In the genomic region with DNA sequence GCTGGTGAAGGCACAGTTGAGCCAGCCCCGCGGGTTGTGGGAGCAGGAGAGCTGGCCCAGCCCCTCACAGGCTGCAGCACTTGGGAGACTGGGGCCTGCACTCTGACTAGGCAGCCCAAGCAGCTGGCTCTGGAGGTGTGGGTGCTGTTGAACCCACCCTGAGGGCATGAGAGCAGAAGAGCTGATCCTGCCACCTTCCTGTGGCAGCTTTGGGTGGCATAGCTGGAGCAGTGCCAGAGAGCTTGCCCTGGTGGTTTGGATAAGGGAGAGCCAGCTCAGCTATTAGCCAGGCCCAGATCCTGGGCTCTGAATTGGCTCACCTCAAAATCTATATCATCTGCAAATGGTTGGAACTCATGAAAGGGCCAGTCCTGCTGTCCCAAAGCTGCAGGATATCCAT, we compare ENCODE assay signal across 16 mouse cellular contexts. TPM values are rescaled to one million over a fixed set of nuclear protein-coding genes. Genes with fewer than 3 reads are reported as not detected.
DNase-seq lines count a peak whose midpoint lies in the region; ATAC-seq lines count a peak whose summit lies in the region.
"Had no signal": no experiment of that assay in that cellular context is flagged by ENCODE, and none has a peak within 500 bp of the region (broad histone marks: within the 10 kb centered on the region; RNA-seq: fewer than 3 reads in every experiment).

No protein-coding gene starts in this region.

- ATAC-seq in kidney, embryonic 16.5 days (ENCODE audit: low FRiP score, low TSS enrichment): no peak
- peak; percentile 80 for ATAC-seq in erythroblast, adult 5-6 weeks (replicated peaks; ENCODE audit: low FRiP score, poor library complexity, severe bottlenecking)
- ATAC-seq: activated CD4-positive, CD25-positive, alpha-beta regulatory T cell, adult 4 months; intestine, embryonic 15.5 days had no signal

- no peak overlapping the region for H3K9ac ChIP-seq in kidney, embryonic 16.5 days (replicated peaks; ENCODE audit: low read length)
- H3K9ac ChIP-seq: embryonic facial prominence, embryonic 12.5 days; forebrain, embryonic 12.5 days; intestine, embryonic 15.5 days; neural tube, embryonic 13.5 days had no signal

- H3K27me3 ChIP-seq in kidney, embryonic 16.5 days (ENCODE audit: insufficient read depth, low read length): no peaks in the 10 kb centered on the region
- H3K27me3 ChIP-seq: embryonic facial prominence, embryonic 12.5 days; intestine, embryonic 15.5 days had no signal

- H3K9me3 ChIP-seq in kidney, embryonic 16.5 days (ENCODE audit: low read length): no peaks in the 10 kb centered on the region
- H3K9me3 ChIP-seq: embryonic facial prominence, embryonic 12.5 days; forebrain, embryonic 12.5 days; intestine, embryonic 15.5 days; limb, embryonic 10.5 days; neural tube, embryonic 13.5 days had no signal

- H3K36me3 ChIP-seq in kidney, embryonic 16.5 days (ENCODE audit: insufficient read depth, low read length): no peaks in the 10 kb centered on the region
- H3K36me3 ChIP-seq: embryonic facial prominence, embryonic 12.5 days; forebrain, embryonic 12.5 days; intestine, embryonic 15.5 days; limb, embryonic 10.5 days; neural tube, embryonic 13.5 days had no signal

- H3K4me3 ChIP-seq in kidney, embryonic 16.5 days (ENCODE audit: low read length): no peak overlapping the region
- H3K4me3 ChIP-seq: embryonic facial prominence, embryonic 12.5 days; forebrain, embryonic 12.5 days; intestine, embryonic 15.5 days; limb, embryonic 10.5 days; neural tube, embryonic 13.5 days had no signal

- H3K4me1 ChIP-seq in kidney, embryonic 16.5 days (ENCODE audit: insufficient read depth, low read length): peaks cover 9% of the 10 kb centered on the region; the same call in 1 of the 2 replicates
- H3K4me1 ChIP-seq: embryonic facial prominence, embryonic 12.5 days; intestine, embryonic 15.5 days had no signal

- no peak overlapping the region for H3K4me2 ChIP-seq in kidney, embryonic 16.5 days (replicated peaks; ENCODE audit: low read depth, low read length)
- H3K4me2 ChIP-seq: embryonic facial prominence, embryonic 12.5 days; forebrain, embryonic 12.5 days; intestine, embryonic 15.5 days; neural tube, embryonic 13.5 days had no signal

- 61% methylated on average over 2 of the region's 2 CpGs for whole genome bisulfite sequencing in kidney, embryonic 16.5 days

- peak; percentile 50 for DNase-seq in kidney, adult 9 months
- peak; percentile 72 for DNase-seq in adrenal gland, postnatal 10 days
- DNase-seq in skeletal muscle tissue, adult 2 months (ENCODE audit: low read depth, low spot score): peak; percentile 25
- no peak for DNase-seq in thymus, adult 18-20 months
- no peak for DNase-seq in right cerebral cortex, postnatal 36 days (ENCODE audit: low spot score in 2 of 2)
- DNase-seq: heart, adult 11 months; heart, postnatal 36 days; lung, adult 2 months had no signal

- no peak overlapping the region for H3K27ac ChIP-seq in kidney, embryonic 16.5 days (ENCODE audit: low read length)
- H3K27ac ChIP-seq: embryonic facial prominence, embryonic 12.5 days; forebrain, embryonic 12.5 days; intestine, embryonic 15.5 days; limb, embryonic 10.5 days; neural tube, embryonic 13.5 days had no signal

RNA-seq across cellular contexts. Expression of a gene that starts 5.1 kb away (rescaled TPM):
- polyA plus RNA-seq in kidney, embryonic 16.5 days (2015; fragmentation: Nextera tagmentation; extraction: Ambion mirVana): 0.75 and 0.87 TPM in 2 replicates
- total RNA-seq in adrenal gland, postnatal 10 days (2021): 1 to 10 TPM; 1.9 to 2.6 TPM
- 2.9 TPM in 1 of 2 replicates, not detected in the other for total RNA-seq in erythroblast, adult 5-6 weeks (2015; ENCODE audit: low replicate concordance)
- total RNA-seq in erythroblast, adult 5-6 weeks (2017; ENCODE audit: low replicate concordance): 0.43 TPM in 1 of 2 replicates, not detected in the other
- total RNA-seq: heart, postnatal 36 days had no signal
- polyA plus RNA-seq: activated CD4-positive, CD25-positive, alpha-beta regulatory T cell, adult 4 months; forebrain, embryonic 12.5 days; limb, embryonic 10.5 days had no signal

RNA-seq across cellular contexts. Expression of a gene that starts 5.5 kb away (rescaled TPM):
- polyA plus RNA-seq in kidney, embryonic 16.5 days (2015; fragmentation: Nextera tagmentation; extraction: Ambion mirVana): 49.0 and 52.8 TPM in 2 replicates
- total RNA-seq in adrenal gland, postnatal 10 days (2021): 10 to 100 TPM; 28.8 to 33.2 TPM
- total RNA-seq in erythroblast, adult 5-6 weeks (2015; ENCODE audit: low replicate concordance): 4.2 and 8.1 TPM in 2 replicates
- total RNA-seq in erythroblast, adult 5-6 weeks (2017; ENCODE audit: low replicate concordance): 2.3 and 7.2 TPM in 2 replicates

RNA-seq across cellular contexts. Expression of a gene that starts 12.4 kb away (rescaled TPM):
- polyA plus RNA-seq in kidney, embryonic 16.5 days (2015; fragmentation: Nextera tagmentation; extraction: Ambion mirVana): 7.5 TPM in 2 replicates
- total RNA-seq in adrenal gland, postnatal 10 days (2021): 10 to 100 TPM in 1 of 2 experiments, 1 to 10 TPM in 1; 6.7 to 10.5 TPM
- total RNA-seq in erythroblast, adult 5-6 weeks (2015; ENCODE audit: low replicate concordance): not detected in 2 replicates
- total RNA-seq in erythroblast, adult 5-6 weeks (2017; ENCODE audit: low replicate concordance): not detected in 2 replicates

Comparison
In these comparisons a context has a peak if more than half of its experiments do, and no peak if none do; other contexts are left out.
1. DNase-seq: peak in kidney, adult 9 months (single experiment), adrenal gland, postnatal 10 days (single experiment) and skeletal muscle tissue, adult 2 months (single experiment); none in thymus, adult 18-20 months (0 of 2) and right cerebral cortex, postnatal 36 days (0 of 2).
2. RNA of a gene that starts 12.4 kb away (total RNA-seq): 6.7 to 10.5 TPM in adrenal gland, postnatal 10 days; not detected in erythroblast, adult 5-6 weeks; every median in the first group is over 4 times any median in the second.